Mouse (Mus musculus): ENCODE results near the gene Eef2kmt.

DNA sequence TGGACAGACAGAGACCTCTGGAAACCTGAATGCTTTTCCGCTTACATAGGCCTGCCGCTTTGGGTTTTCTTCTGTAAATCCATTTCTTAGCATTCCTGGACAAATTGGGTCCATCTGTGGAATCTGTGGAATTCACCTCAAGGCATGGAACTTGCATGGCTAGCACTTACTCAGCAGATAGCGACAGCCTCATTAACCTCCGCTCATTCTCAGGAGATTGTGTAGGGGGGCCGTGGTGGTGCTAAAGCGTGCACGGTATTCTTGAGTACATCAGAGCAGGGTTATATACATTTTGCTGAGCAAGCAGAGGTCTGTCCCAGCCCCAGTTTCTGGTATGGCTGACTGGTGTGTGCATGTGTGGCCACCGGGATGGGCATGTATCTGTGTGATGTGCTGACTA lies 7.4 kb upstream of the Eef2kmt start:
- no peak for TF ChIP-seq CTCF (IDR thresholded peaks at IDR 0.05; ENCODE audit: low read depth)
- TF ChIP-seq EP300 (IDR thresholded peaks at IDR 0.05; ENCODE audit: low read depth) = no peak
